Mouse (Mus musculus) forebrain, embryonic 11.5 days (tissue): ENCODE data around the gene Fmo5. TPM values are rescaled to one million over a fixed set of nuclear protein-coding genes. Genes with fewer than 3 reads are reported as not detected.

Experiments used
- ATAC-seq: fragments of 200-750 bp; cut with Nextera tagmentation; replicated peaks from 2 replicates; pipeline ENCODE4 v1.8.0; 2017; ENCODE audit warnings: moderate TSS enrichment; ENCODE audit not compliant: low FRiP score
- DNase-seq: peaks from one replicate; pipeline ENCODE4 v3.0.0-alpha.2; 2017; ENCODE audit warnings: low spot score
- H3K27ac ChIP-seq: fragments of 300-500 bp; sonication (generic); 2 replicates; pipeline ENCODE4 v1.5.1; 2014; ENCODE audit warnings: low read depth, low read length
- H3K27me3 ChIP-seq: fragments of 300-500 bp; sonication (generic); 2 replicates; pipeline ENCODE4 v1.6.1; 2014; ENCODE audit warnings: mild to moderate bottlenecking, low read length, mixed read lengths; ENCODE audit not compliant: control insufficient read depth, insufficient read depth
- H3K36me3 ChIP-seq: fragments of 300-500 bp; sonication (generic); 2 replicates; pipeline ENCODE4 v1.6.1; 2014; ENCODE audit warnings: mild to moderate bottlenecking, low read length, moderate library complexity, mixed read lengths; ENCODE audit not compliant: control insufficient read depth, insufficient read depth
- H3K4me1 ChIP-seq: fragments of 300-500 bp; sonication (generic); replicated peaks from 2 replicates; pipeline ENCODE4 v1.6.1; 2014; ENCODE audit warnings: low read length, mixed read lengths; ENCODE audit not compliant: control insufficient read depth, insufficient read depth
- H3K4me2 ChIP-seq: fragments of 300-500 bp; sonication (generic); 2 replicates; pipeline ENCODE4 v1.6.1; 2014; ENCODE audit warnings: low read depth, mild to moderate bottlenecking, low read length, moderate library complexity, mixed read lengths; ENCODE audit not compliant: severe bottlenecking
- H3K4me3 ChIP-seq: fragments of 300-500 bp; sonication (generic); 2 replicates; pipeline ENCODE4 v1.5.1; 2014; ENCODE audit warnings: low read depth, low read length
- H3K9ac ChIP-seq: fragments of 300-500 bp; sonication (generic); 2 replicates; pipeline ENCODE4 v1.6.1; 2014; ENCODE audit warnings: low read length
- H3K9me3 ChIP-seq: fragments of 300-500 bp; sonication (generic); 2 replicates; pipeline ENCODE4 v1.6.1; 2016; ENCODE audit warnings: low read length, mixed read lengths; ENCODE audit not compliant: control insufficient read depth
- WGBS: fragments of 180-500 bp; shearing (Covaris S2); extraction: QIAGEN DNeasy Blood & Tissue Kit; methylation state at CpG from one replicate; pipeline ENCODE4 v1.1.7; 2014; 5-methylcytosine and 5-hydroxymethylcytosine counted together
- polyA plus RNA-seq: library from polyadenylated mRNA; unstranded; fragments of >200 nt; fragmentation: Nextera tagmentation; extraction: Ambion mirVana; gene quantifications from 2 replicates; pipeline ENCODE4 v1.2.1, GENCODE M21; 2014

Fmo5 gene
- 0.65 and 0.69 TPM in 2 replicates for polyA plus RNA-seq

DNA sequence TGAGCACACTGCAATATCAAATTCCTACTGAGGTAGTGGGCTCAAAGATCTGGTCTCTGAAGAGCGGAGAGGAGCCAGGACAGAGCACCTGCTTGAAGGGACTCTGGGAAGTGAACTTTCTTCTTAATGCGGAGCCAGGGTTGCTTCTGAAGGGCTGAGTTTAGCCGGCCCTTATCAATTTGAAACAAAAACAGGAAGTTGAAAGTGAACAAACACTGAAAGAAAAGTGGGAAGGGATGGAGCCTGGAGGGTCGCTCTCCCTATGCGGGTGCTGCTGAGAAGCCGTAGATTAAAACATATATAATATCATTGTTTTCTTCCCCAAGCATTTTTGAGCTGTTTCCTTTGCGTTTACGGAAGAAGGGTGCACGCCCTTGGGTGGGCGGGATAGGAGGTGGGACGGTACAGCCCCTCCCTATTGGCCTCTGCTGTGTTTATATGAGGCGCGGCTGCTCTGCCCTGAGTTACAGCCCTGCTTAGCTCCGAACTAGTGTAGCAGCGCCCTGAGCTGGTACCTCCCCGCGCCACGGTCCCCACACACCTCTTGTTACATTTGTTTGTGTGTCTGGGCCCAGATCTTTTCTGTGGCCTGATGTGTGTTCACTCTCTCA, at the start of gene Fmo5:
TSS of gene Fmo5 (plus strand) at position 414 of the 611 bp plus-strand sequence.
- DNase-seq (peak; percentile 62), ATAC-seq (peak; percentile 73; the same call in 1 of the 2 replicates)
- Histone ChIP-seq H3K27me3 (no peaks in the 10 kb centered on the region), H3K27ac (no peak within 1 kb of the TSS), H3K4me2 (peak within 1 kb of the TSS; percentile 50), H3K4me1 (no peaks in the 10 kb centered on the region; the same call in 1 of the 2 replicates), H3K9ac (peak within 1 kb of the TSS; percentile 54), H3K4me3 (peak within 1 kb of the TSS; percentile 29), H3K9me3 (no peaks in the 10 kb centered on the region), H3K36me3 (no peaks in the 10 kb centered on the region)
- WGBS: 5% methylated on average over 18 of the region's 18 CpGs

- H3K4me2 ChIP-seq: no peak overlapping the region
- H3K36me3 ChIP-seq: peaks cover 3% of the 10 kb centered on the region; the same call in 1 of the 2 replicates
- H3K27me3 ChIP-seq: no peaks in the 10 kb centered on the region
- H3K9me3 ChIP-seq: no peaks in the 10 kb centered on the region
- no peak overlapping the region for H3K9ac ChIP-seq
- ATAC-seq: peak; percentile 55
- DNase-seq: peak; percentile 89
- no peak overlapping the region for H3K4me3 ChIP-seq
- 71% methylated on average over 18 of the region's 18 CpGs for WGBS
- no peaks in the 10 kb centered on the region for H3K4me1 ChIP-seq
- no peak overlapping the region for H3K27ac ChIP-seq
These were observed 43.0 kb upstream of the Fmo5 start for GRCm38 (mm10) chr3:97585383-97586160.

- Histone ChIP-seq H3K27me3 (no peaks in the 10 kb centered on the region), H3K4me1 (no peaks in the 10 kb centered on the region), H3K27ac (no peak overlapping the region), H3K9me3 (no peaks in the 10 kb centered on the region), H3K4me2 (no peak overlapping the region), H3K4me3 (no peak overlapping the region), H3K36me3 (no peaks in the 10 kb centered on the region), H3K9ac (no peak overlapping the region)
- WGBS: 86% methylated on average over 9 of the region's 9 CpGs
- DNase-seq: no peak
- no peak for ATAC-seq
These were observed 40.9 kb upstream of the Fmo5 start for GRCm38 (mm10) chr3:97587656-97588055.

DNA sequence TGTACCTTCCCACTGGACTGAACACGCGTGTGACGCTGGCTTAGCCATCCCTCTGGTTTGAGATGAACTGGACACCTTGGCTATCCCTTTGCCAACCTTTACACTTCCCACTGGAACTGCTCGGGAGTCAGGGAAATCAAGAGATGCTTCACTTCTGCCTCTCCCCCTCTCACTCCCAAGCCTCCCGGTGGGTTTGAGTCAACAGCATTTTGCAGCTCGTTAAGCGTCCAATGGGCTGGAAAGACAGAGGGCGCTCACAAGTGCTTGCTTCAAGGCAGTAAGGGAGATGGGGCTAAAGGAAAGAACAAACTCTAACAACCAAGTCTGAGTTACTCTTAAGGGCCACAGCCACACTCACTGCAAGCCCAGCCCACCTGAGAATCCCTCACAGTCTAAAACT, 37.9 kb upstream of the Fmo5 start:
- Histone ChIP-seq H3K9ac (no peak overlapping the region), H3K36me3 (no peaks in the 10 kb centered on the region), H3K27me3 (no peaks in the 10 kb centered on the region), H3K27ac (no peak overlapping the region), H3K4me3 (no peak overlapping the region), H3K9me3 (no peaks in the 10 kb centered on the region), H3K4me1 (no peaks in the 10 kb centered on the region), H3K4me2 (no peak overlapping the region)
- ATAC-seq (no peak), DNase-seq (no peak)
- 57% methylated on average over 8 of the region's 8 CpGs for WGBS

GRCm38 (mm10) chr3:97593089-97593488, 35.5 kb upstream of the Fmo5 start:
- Histone ChIP-seq H3K4me3 (no peak overlapping the region), H3K9ac (no peak overlapping the region), H3K9me3 (no peaks in the 10 kb centered on the region), H3K36me3 (no peaks in the 10 kb centered on the region), H3K27me3 (no peaks in the 10 kb centered on the region), H3K4me1 (no peaks in the 10 kb centered on the region), H3K27ac (no peak overlapping the region), H3K4me2 (no peak overlapping the region)
- no peak for ATAC-seq
- no peak for DNase-seq
- WGBS: 93% methylated on average over 5 of the region's 5 CpGs

- Histone ChIP-seq H3K4me2 (no peak overlapping the region), H3K36me3 (no peaks in the 10 kb centered on the region), H3K27me3 (no peaks in the 10 kb centered on the region), H3K4me1 (no peaks in the 10 kb centered on the region), H3K27ac (no peak overlapping the region), H3K4me3 (no peak overlapping the region), H3K9me3 (no peaks in the 10 kb centered on the region), H3K9ac (no peak overlapping the region)
- 90% methylated on average over 13 of the region's 13 CpGs for WGBS
- DNase-seq (no peak), ATAC-seq (no peak)
These were observed 34.5 kb upstream of the Fmo5 start for GRCm38 (mm10) chr3:97594140-97594539.

DNA sequence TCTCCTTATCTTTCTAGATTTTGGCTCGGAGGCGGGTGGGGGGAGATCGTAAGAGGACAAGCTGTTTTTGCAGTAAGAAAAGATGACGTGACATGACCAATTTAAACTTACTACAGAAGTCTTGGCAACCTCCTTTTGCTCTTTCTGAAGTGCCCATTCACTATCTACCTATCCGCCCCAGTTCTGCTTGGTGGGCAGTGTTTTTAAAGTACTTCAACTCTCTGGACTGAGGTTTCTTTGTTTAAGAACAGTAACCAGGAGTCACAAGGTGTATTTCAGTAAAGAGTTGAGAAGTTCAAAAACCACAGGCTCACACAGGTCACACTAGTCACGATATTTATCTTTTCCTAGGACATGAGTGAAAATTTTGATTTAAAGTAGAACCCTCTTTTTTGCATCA, 33.5 kb upstream of the Fmo5 start:
- no peaks in the 10 kb centered on the region for H3K27me3 ChIP-seq
- no peak overlapping the region for H3K4me2 ChIP-seq
- H3K4me3 ChIP-seq: no peak overlapping the region
- H3K36me3 ChIP-seq: no peaks in the 10 kb centered on the region
- DNase-seq (no peak), ATAC-seq (no peak)
- 91% methylated on average over 6 of the region's 6 CpGs for WGBS
- no peak overlapping the region for H3K27ac ChIP-seq
- no peaks in the 10 kb centered on the region for H3K4me1 ChIP-seq
- no peaks in the 10 kb centered on the region for H3K9me3 ChIP-seq
- no peak overlapping the region for H3K9ac ChIP-seq

DNA sequence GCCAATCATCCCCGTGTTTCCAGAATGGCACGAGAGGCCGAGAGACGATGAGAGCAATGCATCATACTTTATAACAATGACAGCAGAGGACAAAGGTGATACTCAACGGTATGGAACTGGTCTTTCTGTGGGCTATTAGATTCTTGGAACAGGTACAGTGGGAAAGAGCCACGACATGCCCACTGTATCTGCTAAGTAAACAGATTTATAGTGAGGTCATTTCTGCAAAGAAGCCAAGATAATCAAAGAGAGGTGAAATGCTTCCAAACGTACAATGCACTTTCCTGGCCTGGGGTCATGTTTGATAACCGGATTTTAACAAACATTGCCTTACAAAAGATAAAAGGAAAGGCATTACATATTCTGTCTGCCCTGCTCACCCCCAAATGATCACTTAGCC, 31.8 kb upstream of the Fmo5 start:
- Histone ChIP-seq H3K36me3 (no peaks in the 10 kb centered on the region), H3K9me3 (no peaks in the 10 kb centered on the region), H3K27ac (no peak overlapping the region), H3K4me1 (no peaks in the 10 kb centered on the region), H3K27me3 (no peaks in the 10 kb centered on the region), H3K4me2 (no peak overlapping the region), H3K4me3 (no peak overlapping the region), H3K9ac (no peak overlapping the region)
- ATAC-seq: no peak
- no peak for DNase-seq
- 92% methylated on average over 8 of the region's 8 CpGs for WGBS
